Mouse (Mus musculus) liver, embryonic 16.5 days (tissue): ENCODE measurements around the gene Gab3. TPM values are rescaled to one million over a fixed set of nuclear protein-coding genes. Genes with fewer than 3 reads are reported as not detected.

Source experiments
- ATAC-seq: fragments of 200-750 bp; cut with Nextera tagmentation; 2 replicates; pipeline ENCODE4 v1.8.0; 2017; ENCODE audit warnings: low read depth, mild to moderate bottlenecking, moderate number of reproducible peaks, moderate library complexity
- H3K27ac ChIP-seq: fragments of 300-500 bp; sonication (generic); 2 replicates; pipeline ENCODE4 v1.5.1; 2014; ENCODE audit warnings: mild to moderate bottlenecking, low read length
- H3K27me3 ChIP-seq: fragments of 300-500 bp; sonication (generic); 2 replicates; pipeline ENCODE4 v1.6.1; 2014; ENCODE audit warnings: low read depth, low read length, mixed read lengths; ENCODE audit not compliant: control insufficient read depth, insufficient read depth
- H3K36me3 ChIP-seq: fragments of 300-500 bp; sonication (generic); 2 replicates; pipeline ENCODE4 v1.6.1; 2014; ENCODE audit warnings: mild to moderate bottlenecking; ENCODE audit not compliant: control insufficient read depth, insufficient read depth
- H3K4me1 ChIP-seq: fragments of 300-500 bp; sonication (generic); 2 replicates; pipeline ENCODE4 v1.6.1; 2014; ENCODE audit warnings: low read depth, low read length, mixed read lengths; ENCODE audit not compliant: control insufficient read depth
- H3K4me2 ChIP-seq: fragments of 300-500 bp; sonication (generic); 2 replicates; pipeline ENCODE4 v1.6.1; 2014; ENCODE audit warnings: low read depth, low read length, mixed read lengths
- H3K4me3 ChIP-seq: fragments of 300-500 bp; sonication (generic); 2 replicates; pipeline ENCODE4 v1.5.1; 2014; ENCODE audit warnings: low read depth, mild to moderate bottlenecking, low read length
- H3K9ac ChIP-seq: fragments of 300-500 bp; sonication (generic); 2 replicates; pipeline ENCODE4 v1.6.1; 2014; ENCODE audit warnings: low read depth, low read length
- H3K9me3 ChIP-seq: fragments of 300-500 bp; sonication (generic); replicated peaks from 2 replicates; pipeline ENCODE4 v1.6.1; 2016; ENCODE audit warnings: low read length; ENCODE audit not compliant: control insufficient read depth
- WGBS: fragments of 180-500 bp; shearing (Covaris S2); extraction: QIAGEN DNeasy Blood & Tissue Kit; methylation state at CpG from one replicate; pipeline ENCODE4 v1.1.7; 2014; ENCODE audit not compliant: insufficient replicate concordance; 5-methylcytosine and 5-hydroxymethylcytosine counted together
- polyA plus RNA-seq: library from polyadenylated mRNA; unstranded; fragments of >200 nt; fragmentation: Nextera tagmentation; extraction: Ambion mirVana; gene quantifications from 2 replicates; pipeline ENCODE4 v1.2.1, GENCODE M21; 2015

Gab3 gene
- polyA plus RNA-seq, 1 experiment from 2014 or later, result 1.4 TPM

- 74% methylated on average over 8 of the region's 8 CpGs for WGBS
Observed at GRCm38 (mm10) chrX:75098799-75099198, 13.5 kb upstream of the Gab3 start.

GRCm38 (mm10) chrX:75096163-75096770, 11.0 kb upstream of the Gab3 start:
- ATAC-seq, result peak; percentile 13
- Histone ChIP-seq H3K9ac (peak overlapping the region; percentile 70), H3K4me2 (peak overlapping the region; percentile 78), H3K4me3 (peak overlapping the region; percentile 72), H3K9me3 (no peaks in the 10 kb centered on the region), H3K27me3 (no peaks in the 10 kb centered on the region), H3K36me3 (peaks cover 3% of the 10 kb centered on the region; the same call in 1 of the 2 replicates), H3K4me1 (no peaks in the 10 kb centered on the region), H3K27ac (peak overlapping the region; percentile 80)
- 23% methylated on average over 23 of the region's 23 CpGs for WGBS

More at GRCm38 (mm10) chrX:75098799-75099198, 13.5 kb upstream of the Gab3 start:
- H3K36me3 ChIP-seq, result peaks cover 5% of the 10 kb centered on the region
- H3K27ac ChIP-seq, result no peak overlapping the region
- no peak overlapping the region for H3K4me3 ChIP-seq
- no peak overlapping the region for H3K9ac ChIP-seq
- H3K4me1 ChIP-seq, result no peaks in the 10 kb centered on the region
- no peak for ATAC-seq
- H3K27me3 ChIP-seq, result no peaks in the 10 kb centered on the region
- no peaks in the 10 kb centered on the region for H3K9me3 ChIP-seq
- H3K4me2 ChIP-seq, result peak overlapping the region; percentile 30; the same call in 1 of the 2 replicates

- ATAC-seq, result peak; percentile 99
- H3K4me1 ChIP-seq, result no peaks in the 10 kb centered on the region
- H3K27me3 ChIP-seq, result no peaks in the 10 kb centered on the region
- 20% methylated on average over 28 of the region's 29 CpGs for WGBS
- peak within 1 kb of the TSS; percentile 80 for H3K27ac ChIP-seq
- H3K4me3 ChIP-seq, result peak within 1 kb of the TSS; percentile 72
- peak within 1 kb of the TSS; percentile 78 for H3K4me2 ChIP-seq
- H3K9me3 ChIP-seq, result no peaks in the 10 kb centered on the region
- H3K36me3 ChIP-seq, result no peaks in the 10 kb centered on the region; the same call in 1 of the 2 replicates
- peak within 1 kb of the TSS; percentile 70 for H3K9ac ChIP-seq
Observed at GRCm38 (mm10) chrX:75095369-75096162, 10.3 kb upstream of the Gab3 start, which contains the start of gene Dkc1. Gene Dkc1, plus strand, starts transcription at chrX:75095854.

GRCm38 (mm10) chrX:75085654-75086053, 396 bp upstream of the Gab3 start:
- no peak overlapping the region for H3K27ac ChIP-seq
- H3K4me3 ChIP-seq, result no peak overlapping the region
- H3K36me3 ChIP-seq, result no peaks in the 10 kb centered on the region
- H3K4me2 ChIP-seq, result no peak overlapping the region
- no peaks in the 10 kb centered on the region for H3K9me3 ChIP-seq
- WGBS, result 27% methylated on average over 1 of the region's 1 CpGs
- H3K9ac ChIP-seq, result no peak overlapping the region
- peaks cover 2% of the 10 kb centered on the region for H3K4me1 ChIP-seq
- H3K27me3 ChIP-seq, result no peaks in the 10 kb centered on the region
- ATAC-seq, result no peak

GRCm38 (mm10) chrX:75083982-75084773, 1.1 kb downstream of the Gab3 start:
- WGBS, result 21% methylated on average over 26 of the region's 26 CpGs
- Histone ChIP-seq H3K27ac (no peak overlapping the region; the same call in 1 of the 2 replicates), H3K4me3 (peak overlapping the region; percentile 70), H3K27me3 (no peaks in the 10 kb centered on the region), H3K36me3 (no peaks in the 10 kb centered on the region), H3K4me2 (peak overlapping the region; percentile 63), H3K9ac (peak overlapping the region; percentile 59), H3K9me3 (no peaks in the 10 kb centered on the region), H3K4me1 (peaks cover 2% of the 10 kb centered on the region)
- peak; percentile 68 for ATAC-seq

GRCm38 (mm10) chrX:75082351-75082750, 2.9 kb downstream of the Gab3 start:
- ATAC-seq, result no peak
- Histone ChIP-seq H3K36me3 (no peaks in the 10 kb centered on the region), H3K4me3 (no peak overlapping the region), H3K9me3 (no peaks in the 10 kb centered on the region), H3K4me1 (peaks cover 2% of the 10 kb centered on the region), H3K27ac (no peak overlapping the region), H3K9ac (no peak overlapping the region), H3K4me2 (no peak overlapping the region), H3K27me3 (no peaks in the 10 kb centered on the region)
- WGBS, result 59% methylated on average over 2 of the region's 2 CpGs

- Histone ChIP-seq H3K9me3 (no peaks in the 10 kb centered on the region), H3K4me3 (no peak overlapping the region), H3K9ac (no peak overlapping the region), H3K27ac (no peak overlapping the region), H3K36me3 (no peaks in the 10 kb centered on the region), H3K4me2 (no peak overlapping the region), H3K4me1 (no peaks in the 10 kb centered on the region), H3K27me3 (no peaks in the 10 kb centered on the region)
- 32% methylated on average over 2 of the region's 2 CpGs for WGBS
- ATAC-seq, result no peak
Observed at GRCm38 (mm10) chrX:75056120-75056775, 29.0 kb downstream of the Gab3 start.

- Histone ChIP-seq H3K27me3 (no peaks in the 10 kb centered on the region), H3K27ac (no peak overlapping the region), H3K36me3 (no peaks in the 10 kb centered on the region), H3K4me1 (no peaks in the 10 kb centered on the region), H3K9me3 (no peaks in the 10 kb centered on the region), H3K4me2 (no peak overlapping the region), H3K4me3 (no peak overlapping the region), H3K9ac (no peak overlapping the region)
- 0 out of 2 replicates have a peak, but pooled peaks have one; percentile 21 for ATAC-seq
- WGBS, result 55% methylated on average over 3 of the region's 3 CpGs
Observed at GRCm38 (mm10) chrX:75046921-75047635, 38.2 kb downstream of the Gab3 start.
